ENCODE assay signal across 21 mouse cellular contexts in the genomic region with DNA sequence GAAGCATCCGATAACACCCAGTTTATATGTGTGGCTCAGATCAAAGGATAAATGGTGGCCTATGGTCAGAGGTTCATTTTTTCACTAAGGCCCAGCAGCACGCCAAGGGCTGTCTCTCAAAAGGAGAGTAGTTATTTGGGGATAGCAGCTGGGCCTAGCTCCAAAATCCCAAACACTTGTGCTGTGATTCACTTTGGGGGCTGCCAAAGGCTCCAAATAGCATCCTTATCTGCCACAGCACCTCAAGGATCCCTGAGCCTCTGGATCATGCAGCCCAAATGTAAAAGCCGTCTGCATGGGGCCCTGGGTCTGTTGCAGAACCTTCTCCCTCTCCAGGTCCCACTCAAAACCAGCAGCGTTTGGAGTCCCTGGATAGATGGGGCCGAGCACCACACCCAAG. TPM values are rescaled to one million over a fixed set of nuclear protein-coding genes. Genes with fewer than 3 reads are reported as not detected.
DNase-seq lines count a peak whose midpoint lies in the region; ATAC-seq and TF ChIP-seq lines count a peak whose summit lies in the region.
"Had no signal": no experiment of that assay in that cellular context is flagged by ENCODE, and none has a peak within 500 bp of the region (broad histone marks: within the 10 kb centered on the region; RNA-seq: fewer than 3 reads in every experiment).

No protein-coding gene starts in this region.

- DNase-seq in heart, adult 2 months, result peak in 1 of 2 experiments; percentile 73
- no peak for DNase-seq in heart, postnatal 25 days (ENCODE audit: low spot score)
- DNase-seq in 3T3-L1 (ENCODE audit: low read depth, low spot score), result peak; percentile 43
- DNase-seq in ZHBTc4 (ENCODE audit: low read depth, low spot score), result peak; percentile 38
- DNase-seq in forebrain, embryonic 11.5 days (ENCODE audit: low spot score), result no peak
- DNase-seq in retina, embryonic 14.5 days (ENCODE audit: low spot score), result no peak
- DNase-seq: adrenal gland, postnatal 25 days; cerebellum, adult 11 months; cerebellum, adult 9-11 months; forebrain, postnatal 0 days; kidney, adult 11 months; right cerebral cortex, adult 18-20 months; thymus, adult 18-20 months had no signal

- TF ChIP-seq CTCF in heart, adult 2 months (IDR thresholded peaks at IDR 0.05), result no peak

- peak overlapping the region; percentile 54 for H3K27ac ChIP-seq in heart, adult 2 months
- peak overlapping the region; percentile 76 for H3K27ac ChIP-seq in heart, embryonic 15.5 days
- no peak overlapping the region for H3K27ac ChIP-seq in forebrain, embryonic 11.5 days (ENCODE audit: low read depth, low read length)
- H3K27ac ChIP-seq in kidney, embryonic 14.5 days (ENCODE audit: low read depth, low read length), result no peak overlapping the region
- H3K27ac ChIP-seq: forebrain, embryonic 10.5 days; hindbrain, embryonic 12.5 days; kidney, postnatal 0 days; midbrain, embryonic 10.5 days had no signal

- peak; percentile 47 for ATAC-seq in heart, embryonic 15.5 days (replicated peaks; ENCODE audit: insufficient number of reproducible peaks, insufficient read depth, low FRiP score, low read depth)
- ATAC-seq in forebrain, embryonic 11.5 days (replicated peaks; ENCODE audit: low FRiP score), result no peak
- no peak for ATAC-seq in kidney, embryonic 14.5 days (ENCODE audit: low FRiP score, low TSS enrichment)
- ATAC-seq: forebrain, postnatal 0 days; midbrain, embryonic 16.5 days had no signal

- intact Hi-C loops in heart, adult 2 months (cut with DNase I), result no loop called here
- intact Hi-C loops in heart, postnatal 25 days (cut with DNase I), result no loop called here

- H3K4me1 ChIP-seq in heart, adult 2 months (ENCODE audit: control insufficient read depth, insufficient read depth, low read length), result peaks cover 34% of the 10 kb centered on the region
- H3K4me1 ChIP-seq in heart, embryonic 15.5 days (replicated peaks), result peaks cover 65% of the 10 kb centered on the region
- peaks cover 6% of the 10 kb centered on the region; the same call in 1 of the 2 replicates for H3K4me1 ChIP-seq in forebrain, embryonic 11.5 days (replicated peaks; ENCODE audit: control insufficient read depth, insufficient read depth, low read length)
- peaks cover 43% of the 10 kb centered on the region for H3K4me1 ChIP-seq in kidney, embryonic 14.5 days (ENCODE audit: control insufficient read depth, insufficient read depth, low read length)

- TF ChIP-seq EP300 in heart, adult 2 months (IDR thresholded peaks at IDR 0.05; ENCODE audit: insufficient read depth, low read depth, low read length), result peak; percentile 79

- H3K27me3 ChIP-seq in heart, adult 2 months (ENCODE audit: control insufficient read depth, insufficient read depth, low read length), result no peaks in the 10 kb centered on the region
- 0 out of 2 replicates have a peak, but pooled peaks cover 4% of the 10 kb centered on the region for H3K27me3 ChIP-seq in heart, embryonic 15.5 days
- peaks cover 10% of the 10 kb centered on the region for H3K27me3 ChIP-seq in forebrain, embryonic 11.5 days (ENCODE audit: control insufficient read depth, insufficient read depth, low read length)
- H3K27me3 ChIP-seq in kidney, embryonic 14.5 days (ENCODE audit: control insufficient read depth, insufficient read depth, low read length), result no peaks in the 10 kb centered on the region

- WGBS in heart, adult 2 months, result 49% methylated on average over 5 of the region's 5 CpGs
- 39% methylated on average over 5 of the region's 5 CpGs for WGBS in heart, embryonic 15.5 days
- WGBS in forebrain, embryonic 11.5 days, result 94% methylated on average over 5 of the region's 5 CpGs
- WGBS in kidney, embryonic 14.5 days, result 89% methylated on average over 5 of the region's 5 CpGs

- peak overlapping the region; percentile 44; the same call in 1 of the 2 replicates for H3K4me2 ChIP-seq in heart, embryonic 15.5 days
- no peak overlapping the region for H3K4me2 ChIP-seq in forebrain, embryonic 11.5 days (ENCODE audit: low read depth, low read length, severe bottlenecking)
- H3K4me2 ChIP-seq in kidney, embryonic 14.5 days (replicated peaks; ENCODE audit: low read depth, low read length), result no peak overlapping the region
- H3K4me2 ChIP-seq: hindbrain, embryonic 12.5 days had no signal

- no peak overlapping the region for H3K9ac ChIP-seq in heart, adult 2 months (ENCODE audit: low read depth, low read length)
- no peak overlapping the region for H3K9ac ChIP-seq in heart, embryonic 15.5 days
- no peak overlapping the region for H3K9ac ChIP-seq in forebrain, embryonic 11.5 days (ENCODE audit: low read length)
- H3K9ac ChIP-seq in kidney, embryonic 14.5 days (ENCODE audit: low read depth, low read length), result no peak overlapping the region
- H3K9ac ChIP-seq: forebrain, postnatal 0 days; hindbrain, embryonic 12.5 days had no signal

- no peaks in the 10 kb centered on the region for H3K36me3 ChIP-seq in heart, adult 2 months (ENCODE audit: control insufficient read depth, insufficient read depth, low read length)
- no peaks in the 10 kb centered on the region for H3K36me3 ChIP-seq in heart, embryonic 15.5 days
- no peaks in the 10 kb centered on the region for H3K36me3 ChIP-seq in forebrain, embryonic 11.5 days (ENCODE audit: control insufficient read depth, insufficient read depth, low read length)
- no peaks in the 10 kb centered on the region for H3K36me3 ChIP-seq in kidney, embryonic 14.5 days (ENCODE audit: control insufficient read depth, insufficient read depth, low read length)
- H3K36me3 ChIP-seq: forebrain, embryonic 10.5 days; hindbrain, embryonic 12.5 days; midbrain, embryonic 10.5 days had no signal

- no peak for TF ChIP-seq POLR2A in heart, adult 2 months (IDR thresholded peaks at IDR 0.05; ENCODE audit: insufficient read depth, low read depth, low read length)

- peaks cover 4% of the 10 kb centered on the region for H3K79me2 ChIP-seq in heart, adult 2 months (replicated peaks; ENCODE audit: control insufficient read depth, insufficient read depth, low read length)

- H3K9me3 ChIP-seq in heart, embryonic 15.5 days (replicated peaks), result no peaks in the 10 kb centered on the region
- H3K9me3 ChIP-seq in forebrain, embryonic 11.5 days (ENCODE audit: control insufficient read depth, low read length), result no peaks in the 10 kb centered on the region
- no peaks in the 10 kb centered on the region for H3K9me3 ChIP-seq in kidney, embryonic 14.5 days (ENCODE audit: control insufficient read depth, low read length)
- H3K9me3 ChIP-seq: forebrain, embryonic 10.5 days; hindbrain, embryonic 12.5 days; midbrain, embryonic 10.5 days had no signal

- no peak overlapping the region for H3K4me3 ChIP-seq in heart, adult 2 months
- no peak overlapping the region for H3K4me3 ChIP-seq in heart, embryonic 15.5 days
- H3K4me3 ChIP-seq in forebrain, embryonic 11.5 days (ENCODE audit: low read depth, low read length), result no peak overlapping the region
- H3K4me3 ChIP-seq in kidney, embryonic 14.5 days (ENCODE audit: low read length), result no peak overlapping the region
- H3K4me3 ChIP-seq: forebrain, embryonic 10.5 days; hindbrain, embryonic 12.5 days; midbrain, embryonic 10.5 days had no signal

RNA-seq across cellular contexts. Expression of a gene that starts 6.7 kb away (rescaled TPM):
- total RNA-seq in heart, adult 2 months (2021), result 10 to 100 TPM; 28.3 to 35.3 TPM
- polyA plus RNA-seq in heart, adult 2 months (2012; rRNA removed), result 32.2 and 38.7 TPM in 2 replicates
- 10 to 100 TPM; 32.6 to 36.7 TPM for total RNA-seq in heart, postnatal 25 days (2021)
- 10.2 and 12.5 TPM in 2 replicates for polyA plus RNA-seq in heart, embryonic 15.5 days (2015; fragmentation: Nextera tagmentation; extraction: Ambion mirVana)
- 7.5 and 7.8 TPM in 2 replicates for polyA plus RNA-seq in forebrain, embryonic 11.5 days (2014; fragmentation: Nextera tagmentation; extraction: Ambion mirVana)
- 8.0 and 9.6 TPM in 2 replicates for polyA plus RNA-seq in kidney, embryonic 14.5 days (2014; fragmentation: Nextera tagmentation; extraction: Ambion mirVana)
- total RNA-seq: common myeloid progenitor, adult 5-6 weeks had no signal

Comparison
In these comparisons a context has a peak if more than half of its experiments do, and no peak if none do; other contexts are left out.
1. DNase-seq: peak in 3T3-L1 (single experiment) and ZHBTc4 (single experiment); none in heart, postnatal 25 days (single experiment), forebrain, embryonic 11.5 days (single experiment) and retina, embryonic 14.5 days (single experiment).
2. H3K27ac ChIP-seq: peak in heart, adult 2 months (single experiment) and heart, embryonic 15.5 days (single experiment); none in forebrain, embryonic 11.5 days (single experiment) and kidney, embryonic 14.5 days (single experiment).